Mouse (Mus musculus) limb, embryonic 15.5 days (tissue): ENCODE data around the gene Tmem59. TPM values are rescaled to one million over a fixed set of nuclear protein-coding genes. Genes with fewer than 3 reads are reported as not detected.

Experiments used
- ATAC-seq: fragments of 200-750 bp; cut with Nextera tagmentation; 2 replicates; pipeline ENCODE4 v1.8.0; 2017; ENCODE audit warnings: low read depth, moderate TSS enrichment; ENCODE audit not compliant: insufficient number of reproducible peaks, low FRiP score, low TSS enrichment
- H3K27ac ChIP-seq: fragments of 300-500 bp; sonication (generic); 2 replicates; pipeline ENCODE4 v1.5.1; 2015; ENCODE audit warnings: moderate library complexity, mild to moderate bottlenecking, inconsistent platforms
- H3K27me3 ChIP-seq: fragments of 300-500 bp; sonication (generic); 2 replicates; pipeline ENCODE4 v1.6.1; 2015; ENCODE audit warnings: inconsistent platforms
- H3K36me3 ChIP-seq: fragments of 300-500 bp; sonication (generic); 2 replicates; pipeline ENCODE4 v1.6.1; 2015; ENCODE audit warnings: inconsistent platforms
- H3K4me1 ChIP-seq: fragments of 300-500 bp; sonication (generic); 2 replicates; pipeline ENCODE4 v1.6.1; 2015; ENCODE audit warnings: inconsistent platforms
- H3K4me2 ChIP-seq: fragments of 300-500 bp; sonication (generic); 2 replicates; pipeline ENCODE4 v1.6.1; 2015; ENCODE audit warnings: mild to moderate bottlenecking, inconsistent platforms
- H3K4me3 ChIP-seq: fragments of 300-500 bp; sonication (generic); 2 replicates; pipeline ENCODE4 v1.5.1; 2015; ENCODE audit warnings: mild to moderate bottlenecking, inconsistent platforms
- H3K9ac ChIP-seq: fragments of 300-500 bp; sonication (generic); 2 replicates; pipeline ENCODE4 v1.6.1; 2015; ENCODE audit warnings: inconsistent platforms
- H3K9me3 ChIP-seq: fragments of 300-500 bp; sonication (generic); 2 replicates; pipeline ENCODE4 v1.6.1; 2016; ENCODE audit warnings: inconsistent platforms
- WGBS: fragments of 180-500 bp; shearing (Covaris S2); methylation state at CpG from one replicate; pipeline ENCODE4 v1.1.7; 2015; 5-methylcytosine and 5-hydroxymethylcytosine counted together
- polyA plus RNA-seq: library from polyadenylated mRNA; unstranded; fragments of >200 nt; fragmentation: Nextera tagmentation; extraction: Ambion mirVana; gene quantifications from 2 replicates; pipeline ENCODE4 v1.2.1, GENCODE M21; 2015

Tmem59 gene
- 541 and 572 TPM in 2 replicates for polyA plus RNA-seq

- WGBS: under 1% methylated on average over 49 of the region's 49 CpGs
These were observed at the start of gene Tmem59 for GRCm38 (mm10) chr4:107178182-107178829. Tmem59 (plus strand) TSS chr4:107178399.

GRCm38 (mm10) chr4:107129373-107129772 is 48.8 kb upstream of the Tmem59 start:
- H3K9me3 ChIP-seq: no peaks in the 10 kb centered on the region
- H3K36me3 ChIP-seq: no peaks in the 10 kb centered on the region
- no peak overlapping the region for H3K9ac ChIP-seq
- no peak overlapping the region for H3K27ac ChIP-seq
- peaks cover 9% of the 10 kb centered on the region for H3K4me1 ChIP-seq
- H3K4me3 ChIP-seq: no peak overlapping the region
- ATAC-seq: no peak
- 80% methylated on average over 8 of the region's 8 CpGs for WGBS
- H3K27me3 ChIP-seq: no peaks in the 10 kb centered on the region
- H3K4me2 ChIP-seq: no peak overlapping the region

More at GRCm38 (mm10) chr4:107178182-107178829, at the start of gene Tmem59:
- H3K9me3 ChIP-seq: no peaks in the 10 kb centered on the region
- peak within 1 kb of the TSS; percentile 95 for H3K27ac ChIP-seq
- H3K36me3 ChIP-seq: peaks cover 16% of the 10 kb centered on the region
- peak within 1 kb of the TSS; percentile 97 for H3K4me3 ChIP-seq
- no peaks in the 10 kb centered on the region for H3K27me3 ChIP-seq
- peak within 1 kb of the TSS; percentile 88 for H3K9ac ChIP-seq
- peak within 1 kb of the TSS; percentile 60 for H3K4me2 ChIP-seq
- H3K4me1 ChIP-seq: peaks cover 26% of the 10 kb centered on the region
- peak; percentile 96 for ATAC-seq

DNA sequence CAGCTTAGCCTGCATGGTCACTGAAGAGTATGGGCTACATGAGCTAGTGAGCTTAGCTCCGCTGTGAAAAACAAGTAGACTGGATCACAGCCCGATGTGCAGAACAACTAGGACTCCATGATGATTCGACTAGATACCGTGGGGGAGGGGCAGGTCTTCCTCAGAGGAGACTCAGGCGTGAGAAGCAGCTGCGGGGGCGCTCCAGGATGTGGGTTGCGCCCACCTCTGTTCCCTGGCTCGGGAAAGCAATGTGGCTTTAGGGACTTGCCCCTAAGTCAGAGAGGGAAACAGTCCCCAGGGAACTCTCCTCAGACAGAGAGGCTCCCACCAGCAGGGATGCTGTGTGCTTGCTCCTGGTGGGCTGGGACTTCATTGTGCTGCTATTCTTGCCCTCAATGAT is 47.7 kb upstream of the Tmem59 start:
- Histone ChIP-seq H3K4me3 (no peak overlapping the region), H3K36me3 (no peaks in the 10 kb centered on the region), H3K4me2 (no peak overlapping the region), H3K4me1 (peaks cover 4% of the 10 kb centered on the region), H3K9me3 (no peaks in the 10 kb centered on the region), H3K27me3 (no peaks in the 10 kb centered on the region), H3K27ac (no peak overlapping the region), H3K9ac (no peak overlapping the region)
- WGBS: 28% methylated on average over 9 of the region's 9 CpGs
- ATAC-seq: no peak

DNA sequence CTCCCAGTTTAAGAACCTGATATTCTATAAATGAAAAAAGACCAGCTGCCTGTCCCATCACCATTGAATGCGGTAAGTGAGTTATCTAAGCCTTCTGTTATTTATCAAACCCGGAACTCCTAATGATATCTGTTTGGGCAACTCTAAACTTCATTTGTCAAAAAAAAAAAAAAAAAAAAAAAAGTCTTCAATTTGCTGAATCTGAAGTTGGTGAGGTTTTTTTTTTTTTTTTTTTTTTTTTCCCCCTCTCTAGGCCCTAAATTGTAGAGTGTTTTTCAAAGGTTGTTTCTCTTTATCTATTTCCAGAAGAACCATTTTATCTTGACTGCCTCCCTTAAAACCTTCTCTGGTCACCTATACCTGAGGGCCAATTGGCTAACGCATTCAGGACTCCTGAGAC is 43.3 kb upstream of the Tmem59 start:
- Histone ChIP-seq H3K4me2 (no peak overlapping the region), H3K9me3 (no peaks in the 10 kb centered on the region), H3K27me3 (no peaks in the 10 kb centered on the region), H3K27ac (no peak overlapping the region), H3K4me1 (peaks cover 10% of the 10 kb centered on the region), H3K36me3 (peaks cover 8% of the 10 kb centered on the region), H3K4me3 (no peak overlapping the region), H3K9ac (no peak overlapping the region)
- ATAC-seq: no peak
- 80% methylated on average over 3 of the region's 3 CpGs for WGBS

DNA sequence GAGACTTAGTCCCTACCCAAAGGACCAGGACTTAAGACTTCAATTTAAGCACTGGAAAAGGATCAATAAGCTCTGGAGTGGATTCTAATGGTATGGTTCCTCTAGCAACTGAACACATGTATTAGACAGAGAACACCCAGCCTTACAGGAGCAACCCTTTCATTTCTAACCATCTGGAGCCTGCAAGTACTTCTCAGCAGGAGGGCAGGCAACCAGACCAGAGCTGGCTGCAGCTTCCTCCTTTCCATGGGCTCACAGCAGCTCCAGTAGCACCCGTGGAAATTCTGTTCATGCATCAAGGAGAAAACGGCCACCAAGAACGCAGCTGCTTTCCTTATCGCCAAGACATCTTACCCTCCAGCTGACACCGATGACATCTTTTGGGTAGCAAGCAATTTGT is 42.5 kb upstream of the Tmem59 start:
- Histone ChIP-seq H3K4me2 (no peak overlapping the region), H3K4me3 (no peak overlapping the region), H3K36me3 (peaks cover 8% of the 10 kb centered on the region), H3K9ac (no peak overlapping the region), H3K4me1 (peaks cover 14% of the 10 kb centered on the region), H3K27me3 (no peaks in the 10 kb centered on the region), H3K9me3 (no peaks in the 10 kb centered on the region), H3K27ac (no peak overlapping the region)
- WGBS: 54% methylated on average over 5 of the region's 5 CpGs
- ATAC-seq: no peak

DNA sequence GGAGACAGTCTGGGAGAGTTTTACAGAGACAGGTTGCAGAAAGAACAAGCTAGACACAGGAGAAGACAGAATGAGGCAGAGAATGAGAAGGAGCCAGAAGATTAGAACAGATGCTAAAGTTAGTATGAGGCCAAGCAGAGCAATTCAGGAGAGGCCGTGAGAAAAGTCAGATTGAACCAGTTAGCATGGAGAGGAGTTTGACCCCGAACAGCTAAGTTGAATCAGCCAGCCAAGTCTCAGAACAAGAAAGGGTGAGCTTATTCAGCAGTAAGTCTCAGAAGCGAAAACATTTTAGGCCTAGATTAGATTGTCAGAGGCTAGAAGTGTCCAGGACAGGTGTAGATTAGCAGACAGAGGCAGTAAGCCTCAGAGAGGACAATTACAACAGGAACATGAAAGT is 41.7 kb upstream of the Tmem59 start:
- no peak overlapping the region for H3K27ac ChIP-seq

GRCm38 (mm10) chr4:107138948-107139835 is 39.0 kb upstream of the Tmem59 start:
- no peak overlapping the region for H3K9ac ChIP-seq
- WGBS: 50% methylated on average over 37 of the region's 37 CpGs
- no peak overlapping the region for H3K27ac ChIP-seq

More for the DNA sequence above, 41.7 kb upstream of the Tmem59 start:
- H3K27me3 ChIP-seq: no peaks in the 10 kb centered on the region
- H3K4me2 ChIP-seq: no peak overlapping the region
- WGBS: 49% methylated on average over 3 of the region's 3 CpGs
- H3K9ac ChIP-seq: no peak overlapping the region
- H3K9me3 ChIP-seq: no peaks in the 10 kb centered on the region
- no peak overlapping the region for H3K4me3 ChIP-seq
- H3K4me1 ChIP-seq: peaks cover 14% of the 10 kb centered on the region
- no peak for ATAC-seq
- H3K36me3 ChIP-seq: peaks cover 8% of the 10 kb centered on the region

GRCm38 (mm10) chr4:107139836-107140631 is 38.2 kb upstream of the Tmem59 start:
- WGBS: 45% methylated on average over 13 of the region's 13 CpGs
- Histone ChIP-seq H3K4me2 (no peak overlapping the region), H3K36me3 (peaks cover 21% of the 10 kb centered on the region), H3K4me3 (no peak overlapping the region), H3K9me3 (no peaks in the 10 kb centered on the region), H3K27ac (peak overlapping the region; percentile 27; the same call in 1 of the 2 replicates), H3K4me1 (peaks cover 14% of the 10 kb centered on the region), H3K9ac (no peak overlapping the region), H3K27me3 (no peaks in the 10 kb centered on the region)
- no peak for ATAC-seq

More at GRCm38 (mm10) chr4:107138948-107139835, 39.0 kb upstream of the Tmem59 start:
- Histone ChIP-seq H3K36me3 (peaks cover 21% of the 10 kb centered on the region), H3K4me3 (no peak overlapping the region), H3K4me2 (no peak overlapping the region), H3K27me3 (no peaks in the 10 kb centered on the region), H3K9me3 (no peaks in the 10 kb centered on the region), H3K4me1 (peaks cover 14% of the 10 kb centered on the region)
- ATAC-seq: no peak

- Histone ChIP-seq H3K4me3 (no peak overlapping the region), H3K4me1 (peaks cover 14% of the 10 kb centered on the region), H3K27me3 (no peaks in the 10 kb centered on the region), H3K9me3 (no peaks in the 10 kb centered on the region), H3K36me3 (peaks cover 44% of the 10 kb centered on the region), H3K9ac (no peak overlapping the region), H3K4me2 (no peak overlapping the region), H3K27ac (no peak overlapping the region)
- whole genome bisulfite sequencing: 87% methylated on average over 8 of the region's 8 CpGs
- no peak for ATAC-seq
These were observed 34.7 kb upstream of the Tmem59 start for GRCm38 (mm10) chr4:107143511-107143910.

GRCm38 (mm10) chr4:107150991-107151390 is 27.2 kb upstream of the Tmem59 start:
- Histone ChIP-seq H3K4me3 (no peak overlapping the region), H3K27me3 (no peaks in the 10 kb centered on the region), H3K9ac (no peak overlapping the region), H3K27ac (no peak overlapping the region), H3K36me3 (peaks cover 39% of the 10 kb centered on the region), H3K9me3 (no peaks in the 10 kb centered on the region), H3K4me1 (no peaks in the 10 kb centered on the region), H3K4me2 (no peak overlapping the region)
- no peak for ATAC-seq
- 86% methylated on average over 6 of the region's 6 CpGs for WGBS

DNA sequence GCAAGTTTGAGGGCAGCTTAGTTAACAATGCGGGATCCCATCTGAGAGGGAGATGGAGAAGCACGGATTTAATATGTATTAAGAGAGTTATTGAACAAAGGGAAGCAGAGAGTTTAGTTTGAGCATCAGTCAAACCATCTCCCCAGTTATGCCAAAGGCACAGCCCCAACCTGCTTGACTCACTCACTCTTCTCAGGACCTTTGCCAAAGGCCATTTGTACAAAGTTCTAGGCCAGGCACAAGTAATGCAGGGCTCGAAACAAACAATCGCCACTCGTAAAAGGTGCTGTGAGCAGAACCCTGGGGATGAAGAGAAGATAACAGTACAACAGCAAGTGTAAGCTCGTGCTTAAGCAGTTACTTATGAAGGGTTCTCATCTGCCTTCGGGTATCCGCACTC is 25.6 kb upstream of the Tmem59 start:
- Histone ChIP-seq H3K36me3 (peaks cover 37% of the 10 kb centered on the region), H3K27me3 (no peaks in the 10 kb centered on the region), H3K4me1 (no peaks in the 10 kb centered on the region), H3K4me3 (no peak overlapping the region), H3K4me2 (no peak overlapping the region), H3K9ac (no peak overlapping the region), H3K27ac (no peak overlapping the region), H3K9me3 (no peaks in the 10 kb centered on the region)
- WGBS: 75% methylated on average over 8 of the region's 8 CpGs
- ATAC-seq: no peak
